ENCODE assay signal across 18 mouse cellular contexts in genomic region chr1:21010282-21010800, GRCm38 (mm10). TPM values are rescaled to one million over a fixed set of nuclear protein-coding genes. Genes with fewer than 3 reads are reported as not detected.
DNase-seq lines count a peak whose midpoint lies in the region; ATAC-seq and TF ChIP-seq lines count a peak whose summit lies in the region.
"Had no signal": no experiment of that assay in that cellular context is flagged by ENCODE, and none has a peak within 500 bp of the region (broad histone marks: within the 10 kb centered on the region; RNA-seq: fewer than 3 reads in every experiment).

No protein-coding gene starts in this region.

- H3K9me3 ChIP-seq in forebrain, postnatal 0 days (ENCODE audit: low read length) = no peaks in the 10 kb centered on the region
- no peaks in the 10 kb centered on the region for H3K9me3 ChIP-seq in forebrain, embryonic 10.5 days
- H3K9me3 ChIP-seq in kidney, postnatal 0 days (replicated peaks; ENCODE audit: low read length) = no peaks in the 10 kb centered on the region
- no peaks in the 10 kb centered on the region for H3K9me3 ChIP-seq in kidney, embryonic 14.5 days (ENCODE audit: control insufficient read depth, low read length)
- H3K9me3 ChIP-seq: forebrain, embryonic 12.5 days; heart, embryonic 13.5 days; hindbrain, embryonic 12.5 days; midbrain, embryonic 10.5 days; neural tube, embryonic 15.5 days had no signal

- no peak for TF ChIP-seq CTCF in forebrain, postnatal 0 days (IDR thresholded peaks at IDR 0.05; ENCODE audit: low read depth)
- no peak for TF ChIP-seq CTCF in kidney, postnatal 0 days (IDR thresholded peaks at IDR 0.05; ENCODE audit: low read depth)
- TF ChIP-seq CTCF in embryonic fibroblast, embryonic 13.5 days (IDR thresholded peaks at IDR 0.05; ENCODE audit: borderline replicate concordance, insufficient read depth, low read length) = no peak

- no peak for TF ChIP-seq POLR2A in embryonic fibroblast, embryonic 13.5 days (IDR thresholded peaks at IDR 0.05; ENCODE audit: low read depth, low read length)

- no peaks in the 10 kb centered on the region for H3K27me3 ChIP-seq in forebrain, postnatal 0 days (ENCODE audit: insufficient read depth, low read length)
- no peaks in the 10 kb centered on the region for H3K27me3 ChIP-seq in forebrain, embryonic 10.5 days (ENCODE audit: poor library complexity, severe bottlenecking)
- H3K27me3 ChIP-seq in kidney, postnatal 0 days (ENCODE audit: insufficient read depth, low read length) = no peaks in the 10 kb centered on the region
- H3K27me3 ChIP-seq in kidney, embryonic 14.5 days (ENCODE audit: control insufficient read depth, insufficient read depth, low read length) = no peaks in the 10 kb centered on the region
- H3K27me3 ChIP-seq: CH12.LX; forebrain, embryonic 12.5 days; heart, embryonic 13.5 days; hindbrain, embryonic 12.5 days; neural tube, embryonic 15.5 days had no signal

- H3K4me1 ChIP-seq in forebrain, postnatal 0 days (ENCODE audit: insufficient read depth) = no peaks in the 10 kb centered on the region
- no peaks in the 10 kb centered on the region for H3K4me1 ChIP-seq in forebrain, embryonic 10.5 days
- H3K4me1 ChIP-seq in kidney, postnatal 0 days (replicated peaks; ENCODE audit: insufficient read depth, low read length) = no peaks in the 10 kb centered on the region
- H3K4me1 ChIP-seq in kidney, embryonic 14.5 days (ENCODE audit: control insufficient read depth, insufficient read depth, low read length) = no peaks in the 10 kb centered on the region
- H3K4me1 ChIP-seq in embryonic fibroblast, embryonic 13.5 days (ENCODE audit: control insufficient read depth, insufficient read depth, low read length) = peaks cover 20% of the 10 kb centered on the region
- H3K4me1 ChIP-seq: forebrain, embryonic 12.5 days; midbrain, embryonic 10.5 days; neural tube, embryonic 15.5 days had no signal

- no peak overlapping the region for H3K9ac ChIP-seq in forebrain, postnatal 0 days
- H3K9ac ChIP-seq in kidney, postnatal 0 days (ENCODE audit: low read depth, low read length) = no peak overlapping the region
- H3K9ac ChIP-seq in kidney, embryonic 14.5 days (ENCODE audit: low read depth, low read length) = no peak overlapping the region
- H3K9ac ChIP-seq: forebrain, embryonic 12.5 days; heart, embryonic 13.5 days; hindbrain, embryonic 12.5 days; neural tube, embryonic 15.5 days had no signal

- H3K27ac ChIP-seq in forebrain, postnatal 0 days (ENCODE audit: low read depth, low read length) = no peak overlapping the region
- no peak overlapping the region for H3K27ac ChIP-seq in forebrain, embryonic 10.5 days
- peak overlapping the region; percentile 5; the same call in 1 of the 2 replicates for H3K27ac ChIP-seq in kidney, postnatal 0 days
- no peak overlapping the region for H3K27ac ChIP-seq in kidney, embryonic 14.5 days (ENCODE audit: low read depth, low read length)
- peak overlapping the region; percentile 93; the same call in 1 of the 2 replicates for H3K27ac ChIP-seq in embryonic fibroblast, embryonic 13.5 days (ENCODE audit: insufficient read depth, low read length)
- H3K27ac ChIP-seq: forebrain, embryonic 12.5 days; heart, embryonic 13.5 days; hindbrain, embryonic 12.5 days; midbrain, embryonic 10.5 days; neural tube, embryonic 15.5 days had no signal

- peak; percentile 30; the same call in 1 of the 2 replicates for ATAC-seq in forebrain, postnatal 0 days
- ATAC-seq in kidney, postnatal 0 days (replicated peaks; ENCODE audit: low FRiP score, low read depth) = no peak
- ATAC-seq in kidney, embryonic 14.5 days (ENCODE audit: low FRiP score, low TSS enrichment) = no peak; the same call in 1 of the 2 replicates
- ATAC-seq: intestine, embryonic 16.5 days had no signal

- no peak for DNase-seq in forebrain, postnatal 0 days
- no peak for DNase-seq in forebrain, embryonic 10.5 days (ENCODE audit: extremely low spot score, low spot score)
- DNase-seq in kidney, postnatal 0 days (ENCODE audit: low spot score) = peak; percentile 10
- peak; percentile 29 for DNase-seq in lung, postnatal 25 days (ENCODE audit: low spot score)
- DNase-seq in spleen, postnatal 14 days (ENCODE audit: low spot score in 2 of 2) = no peak
- DNase-seq in liver = no peak
- DNase-seq: adrenal gland, postnatal 36 days; cerebellum, postnatal 14 days; kidney, postnatal 25 days had no signal

- no peaks in the 10 kb centered on the region for H3K36me3 ChIP-seq in forebrain, postnatal 0 days (ENCODE audit: insufficient read depth)
- H3K36me3 ChIP-seq in forebrain, embryonic 10.5 days (replicated peaks) = peaks cover 50% of the 10 kb centered on the region
- H3K36me3 ChIP-seq in kidney, postnatal 0 days (ENCODE audit: insufficient read depth, low read length) = peaks cover 25% of the 10 kb centered on the region; the same call in 1 of the 2 replicates
- peaks cover 35% of the 10 kb centered on the region for H3K36me3 ChIP-seq in kidney, embryonic 14.5 days (ENCODE audit: control insufficient read depth, insufficient read depth, low read length)
- H3K36me3 ChIP-seq: neural tube, embryonic 15.5 days had no signal

- H3K4me3 ChIP-seq in forebrain, postnatal 0 days (ENCODE audit: low read depth, low read length) = no peak overlapping the region
- H3K4me3 ChIP-seq in forebrain, embryonic 10.5 days = no peak overlapping the region
- H3K4me3 ChIP-seq in kidney, postnatal 0 days (replicated peaks; ENCODE audit: low read depth, low read length) = no peak overlapping the region
- H3K4me3 ChIP-seq in kidney, embryonic 14.5 days (ENCODE audit: low read length) = no peak overlapping the region
- no peak overlapping the region for H3K4me3 ChIP-seq in embryonic fibroblast, embryonic 13.5 days (ENCODE audit: insufficient read depth, low read length)
- H3K4me3 ChIP-seq: forebrain, embryonic 12.5 days; heart, embryonic 13.5 days; hindbrain, embryonic 12.5 days; midbrain, embryonic 10.5 days; neural tube, embryonic 15.5 days had no signal

- 79% methylated on average over 6 of the region's 6 CpGs for WGBS in forebrain, postnatal 0 days
- 82% methylated on average over 6 of the region's 6 CpGs for WGBS in forebrain, embryonic 10.5 days
- 57% methylated on average over 6 of the region's 6 CpGs for WGBS in kidney, postnatal 0 days
- 66% methylated on average over 6 of the region's 6 CpGs for WGBS in kidney, embryonic 14.5 days

- no peak overlapping the region for H3K4me2 ChIP-seq in forebrain, postnatal 0 days (ENCODE audit: low read depth)
- no peak overlapping the region for H3K4me2 ChIP-seq in kidney, postnatal 0 days (ENCODE audit: low read length)
- H3K4me2 ChIP-seq in kidney, embryonic 14.5 days (replicated peaks; ENCODE audit: low read depth, low read length) = no peak overlapping the region
- H3K4me2 ChIP-seq: forebrain, embryonic 12.5 days; heart, embryonic 13.5 days; hindbrain, embryonic 12.5 days; neural tube, embryonic 15.5 days had no signal

RNA-seq across cellular contexts. Expression of gene Efhc1, which starts 58.9 kb away (rescaled TPM):
- total RNA-seq in forebrain, postnatal 0 days (2014; rRNA removed) = 3.0 and 7.6 TPM in 2 replicates
- polyA plus RNA-seq in forebrain, postnatal 0 days (2015; fragmentation: Nextera tagmentation; extraction: Ambion mirVana) = 2.2 and 3.1 TPM in 2 replicates
- 1.3 and 2.1 TPM in 2 replicates for polyA plus RNA-seq in forebrain, embryonic 10.5 days (2016; fragmentation: Nextera tagmentation; extraction: Ambion mirVana)
- 2.0 and 2.7 TPM in 2 replicates for polyA plus RNA-seq in kidney, postnatal 0 days (2015; fragmentation: Nextera tagmentation; extraction: Ambion mirVana)
- polyA plus RNA-seq in kidney, embryonic 14.5 days (2014; fragmentation: Nextera tagmentation; extraction: Ambion mirVana) = 2.4 and 3.4 TPM in 2 replicates
- 4.6 and 6.5 TPM in 2 replicates for polyA plus RNA-seq in embryonic fibroblast, embryonic 13.5 days (2011; ENCODE audit: insufficient read length, low read depth, missing spikeins)
- total RNA-seq: CH12.LX had no signal

Comparison
In these comparisons a context has a peak if more than half of its experiments do, and no peak if none do; other contexts are left out.
1. H3K27ac ChIP-seq: peak in kidney, postnatal 0 days (single experiment) and embryonic fibroblast, embryonic 13.5 days (single experiment); none in forebrain, postnatal 0 days (single experiment), forebrain, embryonic 10.5 days (single experiment) and kidney, embryonic 14.5 days (single experiment).
2. DNase-seq: peak in kidney, postnatal 0 days (single experiment) and lung, postnatal 25 days (single experiment); none in forebrain, postnatal 0 days (single experiment), forebrain, embryonic 10.5 days (single experiment), spleen, postnatal 14 days (0 of 2) and liver (single experiment).